Mouse (Mus musculus): Measurements from ENCODE around the gene Ndrg4. TPM values are rescaled to one million over a fixed set of nuclear protein-coding genes. Genes with fewer than 3 reads are reported as not detected.
A peak's percentile ranks its signal among the peaks of the same experiment; 100 is the strongest.

Ndrg4 gene
- polyA plus RNA-seq, 1 experiment from 2014 or later, result 374 TPM

DNA sequence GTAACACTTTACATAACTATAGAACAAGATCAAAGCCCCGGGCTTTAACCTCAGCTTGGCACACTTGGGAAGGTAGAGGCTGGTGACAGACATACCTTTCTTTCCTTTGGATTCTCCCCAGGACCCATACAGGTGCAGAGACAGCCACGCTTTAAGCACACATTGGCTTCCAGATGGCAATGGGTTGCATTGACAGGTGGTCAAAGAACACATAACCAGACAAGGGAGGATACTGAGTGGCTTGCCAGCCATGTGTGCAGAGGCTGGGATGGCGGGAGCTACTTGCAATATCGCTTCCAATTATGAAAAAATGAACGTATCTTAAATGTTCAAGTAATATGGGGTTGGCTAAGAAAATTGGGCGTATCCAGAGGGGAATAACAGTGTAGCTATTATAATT lies 4.9 kb upstream of the Ndrg4 start:
- Histone ChIP-seq H3K27me3 (ENCODE audit: control insufficient read depth, insufficient read depth, low read length) (peaks cover 7% of the 10 kb centered on the region), H3K9me3 (replicated peaks; ENCODE audit: control insufficient read depth, low read length) (no peaks in the 10 kb centered on the region), H3K4me2 (ENCODE audit: low read depth, low read length) (no peak overlapping the region), H3K27ac (ENCODE audit: low read length) (no peak overlapping the region), H3K9ac (ENCODE audit: low read length) (no peak overlapping the region), H3K4me3 (ENCODE audit: low read length) (no peak overlapping the region), H3K36me3 (ENCODE audit: control insufficient read depth, insufficient read depth) (no peaks in the 10 kb centered on the region), H3K4me1 (ENCODE audit: control insufficient read depth, insufficient read depth, low read length) (0 out of 2 replicates have a peak, but pooled peaks cover 4% of the 10 kb centered on the region)
- 86% methylated on average over 6 of the region's 6 CpGs for WGBS
- no peak for ATAC-seq (replicated peaks; ENCODE audit: extremely low read depth, insufficient read depth, low FRiP score)

DNA sequence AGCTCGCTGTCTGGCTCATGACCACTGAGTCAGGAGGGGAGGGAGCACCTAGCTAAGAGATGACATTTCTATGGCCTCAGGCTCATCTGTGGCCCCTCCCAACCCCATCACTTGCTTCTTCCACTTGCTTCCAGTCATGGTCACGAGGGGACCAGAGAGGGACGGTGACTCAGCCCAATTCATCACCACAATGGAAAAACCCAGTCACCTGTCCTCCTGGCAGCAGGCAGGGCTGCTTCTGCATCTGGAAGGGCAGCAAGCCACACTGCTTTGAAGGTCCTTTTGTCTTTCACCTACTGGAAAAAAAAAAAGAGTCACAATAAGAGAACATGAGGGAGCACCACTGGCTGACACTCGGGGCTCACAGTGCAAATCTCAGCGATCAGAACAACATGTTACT lies 4.0 kb upstream of the Ndrg4 start:
- ATAC-seq (replicated peaks; ENCODE audit: extremely low read depth, insufficient read depth, low FRiP score), result no peak
- no peak overlapping the region for H3K27ac ChIP-seq (ENCODE audit: low read length)
- no peaks in the 10 kb centered on the region for H3K36me3 ChIP-seq (ENCODE audit: control insufficient read depth, insufficient read depth)
- WGBS, result 66% methylated on average over 5 of the region's 5 CpGs
- H3K27me3 ChIP-seq (ENCODE audit: control insufficient read depth, insufficient read depth, low read length), result peaks cover 12% of the 10 kb centered on the region
- H3K9me3 ChIP-seq (replicated peaks; ENCODE audit: control insufficient read depth, low read length), result no peaks in the 10 kb centered on the region
- H3K4me1 ChIP-seq (ENCODE audit: control insufficient read depth, insufficient read depth, low read length), result 0 out of 2 replicates have a peak, but pooled peaks cover 4% of the 10 kb centered on the region
- H3K9ac ChIP-seq (ENCODE audit: low read length), result no peak overlapping the region
- no peak overlapping the region for H3K4me3 ChIP-seq (ENCODE audit: low read length)
- no peak overlapping the region for H3K4me2 ChIP-seq (ENCODE audit: low read depth, low read length)

DNA sequence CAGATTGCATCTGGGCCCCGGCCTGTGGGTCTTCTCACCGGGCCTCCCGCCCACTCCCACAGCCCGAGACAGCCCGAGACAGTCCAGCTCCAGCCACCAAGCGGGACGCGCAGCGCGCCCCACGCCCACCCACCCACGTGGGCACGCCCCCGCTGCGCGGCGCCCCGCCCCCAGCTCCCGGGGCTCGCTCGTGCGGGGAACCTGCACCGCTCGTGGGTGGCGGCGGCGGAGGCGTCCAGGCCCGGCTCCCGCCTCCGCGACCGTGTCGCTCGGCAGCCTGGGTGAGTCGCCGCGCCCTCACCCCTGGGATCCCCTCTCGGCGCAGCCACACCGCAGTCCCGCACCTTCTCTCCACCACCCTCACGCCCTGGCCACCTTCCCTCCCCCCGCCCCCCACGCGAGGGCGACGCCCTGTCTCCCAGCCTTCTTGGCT lies 827 bp downstream of the Ndrg4 start:
- peak; percentile 46 for ATAC-seq (replicated peaks; ENCODE audit: extremely low read depth, insufficient read depth, low FRiP score)
- Histone ChIP-seq H3K4me3 (ENCODE audit: low read length) (peak overlapping the region; percentile 70), H3K4me1 (ENCODE audit: control insufficient read depth, insufficient read depth, low read length) (peaks cover 6% of the 10 kb centered on the region; the same call in 1 of the 2 replicates), H3K9me3 (replicated peaks; ENCODE audit: control insufficient read depth, low read length) (no peaks in the 10 kb centered on the region), H3K27ac (ENCODE audit: low read length) (no peak overlapping the region), H3K4me2 (ENCODE audit: low read depth, low read length) (peak overlapping the region; percentile 98), H3K27me3 (ENCODE audit: control insufficient read depth, insufficient read depth, low read length) (peaks cover 25% of the 10 kb centered on the region), H3K36me3 (ENCODE audit: control insufficient read depth, insufficient read depth) (no peaks in the 10 kb centered on the region), H3K9ac (ENCODE audit: low read length) (peak overlapping the region; percentile 75)
- 2% methylated on average over 28 of the region's 48 CpGs for WGBS

DNA sequence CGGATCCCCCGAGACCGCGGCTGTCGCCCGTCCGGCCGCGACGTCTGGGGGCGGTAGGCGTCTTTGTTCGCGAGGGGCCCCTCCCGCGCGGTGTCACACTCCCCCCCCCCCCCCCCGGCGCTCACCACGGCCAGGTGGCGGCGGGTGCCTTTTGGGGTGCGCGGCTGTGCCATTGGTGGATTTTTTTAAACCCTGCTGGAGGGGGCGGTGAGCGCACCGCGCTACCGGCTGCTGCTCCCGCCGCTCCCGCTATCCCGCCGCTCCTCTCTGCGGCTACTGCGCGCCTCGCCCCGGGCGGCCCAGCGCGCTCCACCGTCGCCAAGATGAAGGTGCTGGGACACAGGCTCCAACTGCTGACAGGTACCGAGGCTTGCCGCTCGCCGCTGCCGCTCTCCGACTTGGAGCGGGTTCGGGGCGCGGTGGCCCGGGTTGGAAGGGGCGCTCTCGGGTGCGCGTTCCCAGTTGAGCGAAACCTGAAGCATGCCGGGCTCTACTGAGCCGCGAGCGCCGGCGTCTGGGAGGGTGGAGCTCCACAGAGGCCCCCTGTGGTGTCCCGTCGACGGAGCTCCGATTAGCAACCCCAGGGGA lies 1.3 kb downstream of the Ndrg4 start:
- Histone ChIP-seq H3K36me3 (ENCODE audit: control insufficient read depth, insufficient read depth) (no peaks in the 10 kb centered on the region), H3K9me3 (replicated peaks; ENCODE audit: control insufficient read depth, low read length) (no peaks in the 10 kb centered on the region), H3K4me1 (ENCODE audit: control insufficient read depth, insufficient read depth, low read length) (peaks cover 6% of the 10 kb centered on the region; the same call in 1 of the 2 replicates), H3K27me3 (ENCODE audit: control insufficient read depth, insufficient read depth, low read length) (peaks cover 25% of the 10 kb centered on the region), H3K9ac (ENCODE audit: low read length) (peak overlapping the region; percentile 75), H3K27ac (ENCODE audit: low read length) (no peak overlapping the region), H3K4me2 (ENCODE audit: low read depth, low read length) (peak overlapping the region; percentile 98), H3K4me3 (ENCODE audit: low read length) (peak overlapping the region; percentile 70)
- ATAC-seq (replicated peaks; ENCODE audit: extremely low read depth, insufficient read depth, low FRiP score), result 0 out of 2 replicates have a peak, but pooled peaks have one; percentile 49
- under 1% methylated on average over 64 of the region's 70 CpGs for WGBS

DNA sequence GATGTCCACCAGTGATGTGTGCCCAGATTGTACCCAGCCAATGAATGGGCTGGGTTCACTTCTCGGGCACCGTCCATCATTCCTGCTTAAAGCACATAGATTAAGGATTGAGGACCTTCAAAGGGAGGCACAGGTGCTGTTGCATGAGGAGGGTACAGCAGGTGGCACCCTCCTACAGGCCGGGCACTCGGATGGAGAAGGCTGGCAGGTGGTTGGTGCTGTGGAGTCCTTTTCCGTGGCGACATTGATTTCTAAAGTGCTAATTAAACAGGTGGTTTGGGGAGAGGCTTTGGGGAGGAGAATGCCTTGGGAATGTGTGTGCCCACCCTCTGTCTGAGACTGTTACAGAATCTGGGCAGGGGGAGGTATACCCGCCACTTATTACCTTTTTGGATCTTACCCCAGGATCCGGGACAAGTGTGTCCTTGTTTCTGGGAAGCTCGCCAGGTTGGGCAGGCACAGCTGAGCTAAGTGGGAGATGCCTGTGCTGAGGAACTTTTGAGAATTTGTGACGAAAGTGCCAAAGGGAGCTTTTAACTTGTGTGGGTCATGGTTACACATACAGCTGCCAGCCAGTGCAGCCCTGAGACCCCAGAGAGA lies 11.4 kb downstream of the Ndrg4 start:
- peak; percentile 16; the same call in 1 of the 2 replicates for ATAC-seq (replicated peaks; ENCODE audit: extremely low read depth, insufficient read depth, low FRiP score)
- Histone ChIP-seq H3K4me2 (ENCODE audit: low read depth, low read length) (no peak overlapping the region), H3K27ac (ENCODE audit: low read length) (peak overlapping the region; percentile 80)

DNA sequence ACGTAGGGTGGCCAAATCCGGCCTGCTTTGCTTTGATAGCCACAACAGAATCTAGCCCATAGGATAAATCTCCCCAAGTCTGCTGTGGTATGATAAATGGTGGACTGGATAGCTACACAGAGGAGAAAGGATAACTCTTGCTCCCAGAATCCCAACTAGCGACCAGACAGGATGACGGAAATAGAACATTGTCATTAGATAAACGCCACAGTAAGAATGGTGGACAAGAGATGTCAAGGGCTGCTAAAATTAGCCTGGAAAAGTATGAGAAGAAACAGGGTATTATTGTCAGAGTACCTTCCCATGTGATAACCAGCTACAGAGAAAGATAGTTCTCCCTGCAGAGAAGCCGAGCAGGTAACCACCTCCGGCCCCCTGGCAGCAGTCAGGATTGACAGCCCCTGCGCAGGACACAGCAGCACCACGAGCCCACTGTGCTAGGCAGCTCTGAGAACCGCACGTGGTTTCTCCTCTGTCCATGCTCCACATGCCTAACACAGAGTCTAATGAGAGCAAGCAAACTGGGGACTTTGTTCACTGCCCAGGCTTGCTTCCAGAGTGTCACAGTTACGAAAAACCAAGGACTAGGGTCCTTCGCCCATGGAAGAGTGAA lies 14.3 kb downstream of the Ndrg4 start:
- H3K9ac ChIP-seq (ENCODE audit: low read length), result peak overlapping the region; percentile 28; the same call in 1 of the 2 replicates
- no peaks in the 10 kb centered on the region for H3K27me3 ChIP-seq (ENCODE audit: control insufficient read depth, insufficient read depth, low read length)
- peak overlapping the region; percentile 90 for H3K27ac ChIP-seq (ENCODE audit: low read length)
- no peaks in the 10 kb centered on the region for H3K9me3 ChIP-seq (replicated peaks; ENCODE audit: control insufficient read depth, low read length)
- H3K4me3 ChIP-seq (ENCODE audit: low read length), result no peak overlapping the region
- WGBS, result 40% methylated on average over 13 of the region's 13 CpGs
- peaks cover 27% of the 10 kb centered on the region for H3K4me1 ChIP-seq (ENCODE audit: control insufficient read depth, insufficient read depth, low read length)
- peak overlapping the region; percentile 4; the same call in 1 of the 2 replicates for H3K4me2 ChIP-seq (ENCODE audit: low read depth, low read length)
- no peaks in the 10 kb centered on the region for H3K36me3 ChIP-seq (ENCODE audit: control insufficient read depth, insufficient read depth)
- peak; percentile 52 for ATAC-seq (replicated peaks; ENCODE audit: extremely low read depth, insufficient read depth, low FRiP score)

More for the DNA sequence above, 11.4 kb downstream of the Ndrg4 start:
- Histone ChIP-seq H3K4me3 (ENCODE audit: low read length) (no peak overlapping the region), H3K36me3 (ENCODE audit: control insufficient read depth, insufficient read depth) (no peaks in the 10 kb centered on the region), H3K27me3 (ENCODE audit: control insufficient read depth, insufficient read depth, low read length) (no peaks in the 10 kb centered on the region), H3K9ac (ENCODE audit: low read length) (peak overlapping the region; percentile 26; the same call in 1 of the 2 replicates), H3K4me1 (ENCODE audit: control insufficient read depth, insufficient read depth, low read length) (peaks cover 27% of the 10 kb centered on the region), H3K9me3 (replicated peaks; ENCODE audit: control insufficient read depth, low read length) (no peaks in the 10 kb centered on the region)
- 58% methylated on average over 10 of the region's 10 CpGs for WGBS

DNA sequence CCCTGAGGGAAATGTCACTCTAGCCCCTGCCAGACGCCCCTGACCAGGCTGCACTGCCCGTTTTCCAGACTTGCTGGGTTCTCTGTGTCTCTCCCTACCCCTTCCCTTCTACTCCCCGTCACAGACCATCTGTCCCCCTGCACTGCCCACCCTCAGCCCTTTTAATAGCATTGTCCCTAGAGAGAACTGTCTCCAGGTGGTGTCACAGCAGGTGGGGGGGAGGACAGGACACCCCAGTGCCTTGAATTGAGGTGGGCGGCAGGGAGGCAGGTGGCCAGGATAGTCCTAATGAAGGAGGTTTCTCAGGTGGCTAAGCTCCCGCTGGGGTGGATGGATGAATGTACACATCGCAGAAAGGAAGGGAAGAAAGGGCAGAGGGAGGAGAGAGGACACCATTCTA lies 17.9 kb downstream of the Ndrg4 start:
- Histone ChIP-seq H3K4me3 (ENCODE audit: low read length) (no peak overlapping the region), H3K36me3 (ENCODE audit: control insufficient read depth, insufficient read depth) (no peaks in the 10 kb centered on the region), H3K4me2 (ENCODE audit: low read depth, low read length) (no peak overlapping the region), H3K9me3 (replicated peaks; ENCODE audit: control insufficient read depth, low read length) (no peaks in the 10 kb centered on the region), H3K27ac (ENCODE audit: low read length) (no peak overlapping the region), H3K27me3 (ENCODE audit: control insufficient read depth, insufficient read depth, low read length) (peaks cover 1% of the 10 kb centered on the region; the same call in 1 of the 2 replicates), H3K9ac (ENCODE audit: low read length) (peak overlapping the region; percentile 9; the same call in 1 of the 2 replicates), H3K4me1 (ENCODE audit: control insufficient read depth, insufficient read depth, low read length) (peaks cover 21% of the 10 kb centered on the region)
- 29% methylated on average over 6 of the region's 6 CpGs for WGBS
- ATAC-seq (replicated peaks; ENCODE audit: extremely low read depth, insufficient read depth, low FRiP score), result no peak

DNA sequence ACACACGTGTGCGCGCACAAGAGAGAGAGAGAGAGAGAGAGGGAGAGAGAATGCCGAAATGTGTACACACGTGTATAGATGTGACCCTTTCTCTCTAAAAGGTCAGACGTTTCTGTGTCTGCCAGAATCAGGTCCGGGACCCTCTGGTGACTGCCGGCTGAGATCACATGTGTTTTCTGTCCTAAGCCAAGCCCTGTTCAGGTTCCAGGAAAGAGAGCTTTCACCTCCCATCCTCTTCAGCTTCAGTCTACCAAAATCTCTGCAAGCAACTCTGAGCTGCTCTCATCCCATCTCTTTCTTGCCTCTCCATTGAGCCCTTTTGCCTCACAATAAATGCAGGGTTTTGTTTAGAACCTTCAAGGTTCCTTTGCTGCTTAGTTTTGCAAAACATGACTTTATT lies 19.9 kb downstream of the Ndrg4 start:
- no peak overlapping the region for H3K4me3 ChIP-seq (ENCODE audit: low read length)
- ATAC-seq (replicated peaks; ENCODE audit: extremely low read depth, insufficient read depth, low FRiP score), result no peak
- peaks cover 3% of the 10 kb centered on the region; the same call in 1 of the 2 replicates for H3K27me3 ChIP-seq (ENCODE audit: control insufficient read depth, insufficient read depth, low read length)
- peak overlapping the region; percentile 39; the same call in 1 of the 2 replicates for H3K4me2 ChIP-seq (ENCODE audit: low read depth, low read length)
- WGBS, result 61% methylated on average over 8 of the region's 8 CpGs
- H3K9me3 ChIP-seq (replicated peaks; ENCODE audit: control insufficient read depth, low read length), result no peaks in the 10 kb centered on the region
- no peak overlapping the region for H3K27ac ChIP-seq (ENCODE audit: low read length)
- peaks cover 6% of the 10 kb centered on the region for H3K4me1 ChIP-seq (ENCODE audit: control insufficient read depth, insufficient read depth, low read length)
- H3K36me3 ChIP-seq (ENCODE audit: control insufficient read depth, insufficient read depth), result no peaks in the 10 kb centered on the region
- no peak overlapping the region for H3K9ac ChIP-seq (ENCODE audit: low read length)

DNA sequence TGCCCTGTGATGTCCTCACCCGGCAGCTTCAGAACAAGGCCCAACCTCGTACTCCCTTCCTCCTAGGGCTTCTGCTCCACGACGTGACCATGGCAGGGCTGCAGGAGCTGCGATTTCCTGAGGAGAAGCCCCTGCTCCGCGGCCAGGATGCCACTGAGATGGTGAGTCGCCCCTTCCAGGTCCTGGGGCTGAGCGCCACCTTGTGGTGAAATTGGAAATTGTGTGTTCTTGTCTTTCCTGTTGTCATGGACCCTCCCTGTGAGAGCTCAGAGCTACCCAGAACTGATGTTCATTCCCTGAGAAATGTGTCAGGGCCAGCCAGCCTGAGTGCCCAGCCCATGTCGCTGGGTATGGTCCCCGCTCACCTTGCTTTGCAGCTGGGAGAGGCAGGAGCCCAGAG lies 20.3 kb downstream of the Ndrg4 start:
- Histone ChIP-seq H3K4me1 (ENCODE audit: control insufficient read depth, insufficient read depth, low read length) (peaks cover 4% of the 10 kb centered on the region), H3K27ac (ENCODE audit: low read length) (no peak overlapping the region), H3K4me2 (ENCODE audit: low read depth, low read length) (peak overlapping the region; percentile 39; the same call in 1 of the 2 replicates), H3K9ac (ENCODE audit: low read length) (no peak overlapping the region), H3K9me3 (replicated peaks; ENCODE audit: control insufficient read depth, low read length) (no peaks in the 10 kb centered on the region), H3K36me3 (ENCODE audit: control insufficient read depth, insufficient read depth) (no peaks in the 10 kb centered on the region), H3K4me3 (ENCODE audit: low read length) (no peak overlapping the region), H3K27me3 (ENCODE audit: control insufficient read depth, insufficient read depth, low read length) (peaks cover 3% of the 10 kb centered on the region; the same call in 1 of the 2 replicates)
- peak; percentile 63 for ATAC-seq (replicated peaks; ENCODE audit: extremely low read depth, insufficient read depth, low FRiP score)
- WGBS, result under 1% methylated on average over 11 of the region's 11 CpGs

Measured in heart, embryonic 16.5 days (tissue).